Mouse (Mus musculus): ENCODE data around the gene Slc15a5. TPM values are rescaled to one million over a fixed set of nuclear protein-coding genes. Genes with fewer than 3 reads are reported as not detected.

Slc15a5 gene
- polyA plus RNA-seq, 1 experiment, result 0.34 TPM

- WGBS, result 81% methylated on average over 2 of the region's 2 CpGs
- no peak overlapping the region for H3K4me3 ChIP-seq (ENCODE audit: control insufficient read depth, insufficient read depth, low read length)
- no peak for DNase-seq
- TF ChIP-seq POLR2A (IDR thresholded peaks at IDR 0.05; ENCODE audit: control insufficient read depth, extremely low read depth, insufficient read depth, low read length, poor library complexity) (no peak), CTCF (IDR thresholded peaks at IDR 0.05; ENCODE audit: borderline replicate concordance, control insufficient read depth, extremely low read depth, insufficient read depth, low read length, poor library complexity) (no peak)
- H3K27ac ChIP-seq (ENCODE audit: control insufficient read depth, insufficient read depth, low read length), result no peak overlapping the region
- no peaks in the 10 kb centered on the region for H3K27me3 ChIP-seq (ENCODE audit: control insufficient read depth, insufficient read depth, low read length)
- no peaks in the 10 kb centered on the region for H3K4me1 ChIP-seq (replicated peaks; ENCODE audit: control insufficient read depth, insufficient read depth, low read length)
- H3K36me3 ChIP-seq (ENCODE audit: control insufficient read depth, insufficient read depth, low read length), result no peaks in the 10 kb centered on the region
Observed at GRCm38 (mm10) chr6:138045364-138045763, 34.4 kb downstream of the Slc15a5 start.

- TF ChIP-seq POLR2A (IDR thresholded peaks at IDR 0.05; ENCODE audit: control insufficient read depth, extremely low read depth, insufficient read depth, low read length, poor library complexity) (no peak), CTCF (IDR thresholded peaks at IDR 0.05; ENCODE audit: borderline replicate concordance, control insufficient read depth, extremely low read depth, insufficient read depth, low read length, poor library complexity) (no peak)
- Histone ChIP-seq H3K27ac (ENCODE audit: control insufficient read depth, insufficient read depth, low read length) (no peak overlapping the region), H3K36me3 (ENCODE audit: control insufficient read depth, insufficient read depth, low read length) (no peaks in the 10 kb centered on the region), H3K4me1 (replicated peaks; ENCODE audit: control insufficient read depth, insufficient read depth, low read length) (no peaks in the 10 kb centered on the region), H3K4me3 (ENCODE audit: control insufficient read depth, insufficient read depth, low read length) (no peak overlapping the region), H3K27me3 (ENCODE audit: control insufficient read depth, insufficient read depth, low read length) (no peaks in the 10 kb centered on the region)
- 91% methylated on average over 5 of the region's 5 CpGs for WGBS
- no peak for DNase-seq
Observed at GRCm38 (mm10) chr6:138042891-138043290, 36.8 kb downstream of the Slc15a5 start.

- Histone ChIP-seq H3K36me3 (ENCODE audit: control insufficient read depth, insufficient read depth, low read length) (no peaks in the 10 kb centered on the region), H3K4me1 (replicated peaks; ENCODE audit: control insufficient read depth, insufficient read depth, low read length) (no peaks in the 10 kb centered on the region), H3K27ac (ENCODE audit: control insufficient read depth, insufficient read depth, low read length) (no peak overlapping the region), H3K27me3 (ENCODE audit: control insufficient read depth, insufficient read depth, low read length) (no peaks in the 10 kb centered on the region), H3K4me3 (ENCODE audit: control insufficient read depth, insufficient read depth, low read length) (no peak overlapping the region)
- TF ChIP-seq CTCF (IDR thresholded peaks at IDR 0.05; ENCODE audit: borderline replicate concordance, control insufficient read depth, extremely low read depth, insufficient read depth, low read length, poor library complexity) (no peak), POLR2A (IDR thresholded peaks at IDR 0.05; ENCODE audit: control insufficient read depth, extremely low read depth, insufficient read depth, low read length, poor library complexity) (no peak)
- 36% methylated on average over 4 of the region's 4 CpGs for WGBS
- DNase-seq, result no peak
Observed at GRCm38 (mm10) chr6:138041865-138042264, 37.9 kb downstream of the Slc15a5 start.

GRCm38 (mm10) chr6:138037587-138037986 is 42.1 kb downstream of the Slc15a5 start:
- Histone ChIP-seq H3K4me1 (replicated peaks; ENCODE audit: control insufficient read depth, insufficient read depth, low read length) (no peaks in the 10 kb centered on the region), H3K27me3 (ENCODE audit: control insufficient read depth, insufficient read depth, low read length) (no peaks in the 10 kb centered on the region), H3K4me3 (ENCODE audit: control insufficient read depth, insufficient read depth, low read length) (no peak overlapping the region), H3K36me3 (ENCODE audit: control insufficient read depth, insufficient read depth, low read length) (no peaks in the 10 kb centered on the region), H3K27ac (ENCODE audit: control insufficient read depth, insufficient read depth, low read length) (no peak overlapping the region)
- TF ChIP-seq POLR2A (IDR thresholded peaks at IDR 0.05; ENCODE audit: control insufficient read depth, extremely low read depth, insufficient read depth, low read length, poor library complexity) (no peak), CTCF (IDR thresholded peaks at IDR 0.05; ENCODE audit: borderline replicate concordance, control insufficient read depth, extremely low read depth, insufficient read depth, low read length, poor library complexity) (no peak)
- no peak for DNase-seq
- 92% methylated on average over 5 of the region's 5 CpGs for WGBS

- Histone ChIP-seq H3K4me1 (replicated peaks; ENCODE audit: control insufficient read depth, insufficient read depth, low read length) (no peaks in the 10 kb centered on the region), H3K4me3 (ENCODE audit: control insufficient read depth, insufficient read depth, low read length) (no peak overlapping the region), H3K27ac (ENCODE audit: control insufficient read depth, insufficient read depth, low read length) (no peak overlapping the region), H3K36me3 (ENCODE audit: control insufficient read depth, insufficient read depth, low read length) (no peaks in the 10 kb centered on the region), H3K27me3 (ENCODE audit: control insufficient read depth, insufficient read depth, low read length) (no peaks in the 10 kb centered on the region)
- 95% methylated on average over 12 of the region's 12 CpGs for WGBS
- TF ChIP-seq CTCF (IDR thresholded peaks at IDR 0.05; ENCODE audit: borderline replicate concordance, control insufficient read depth, extremely low read depth, insufficient read depth, low read length, poor library complexity) (no peak), POLR2A (IDR thresholded peaks at IDR 0.05; ENCODE audit: control insufficient read depth, extremely low read depth, insufficient read depth, low read length, poor library complexity) (no peak)
- no peak for DNase-seq
Observed at GRCm38 (mm10) chr6:138036891-138037290, 42.8 kb downstream of the Slc15a5 start.

- Histone ChIP-seq H3K27ac (ENCODE audit: control insufficient read depth, insufficient read depth, low read length) (no peak overlapping the region), H3K4me3 (ENCODE audit: control insufficient read depth, insufficient read depth, low read length) (no peak overlapping the region), H3K4me1 (replicated peaks; ENCODE audit: control insufficient read depth, insufficient read depth, low read length) (no peaks in the 10 kb centered on the region), H3K27me3 (ENCODE audit: control insufficient read depth, insufficient read depth, low read length) (no peaks in the 10 kb centered on the region), H3K36me3 (ENCODE audit: control insufficient read depth, insufficient read depth, low read length) (no peaks in the 10 kb centered on the region)
- no peak for DNase-seq
- no peak for TF ChIP-seq POLR2A (IDR thresholded peaks at IDR 0.05; ENCODE audit: control insufficient read depth, extremely low read depth, insufficient read depth, low read length, poor library complexity)
- no peak for TF ChIP-seq CTCF (IDR thresholded peaks at IDR 0.05; ENCODE audit: borderline replicate concordance, control insufficient read depth, extremely low read depth, insufficient read depth, low read length, poor library complexity)
Observed at GRCm38 (mm10) chr6:138016898-138017297, 62.8 kb downstream of the Slc15a5 start.
